Mouse (Mus musculus): ENCODE data around the gene Epha4.

The Epha4 gene

GRCm38 (mm10) chr1:77473446-77474376, 41.2 kb downstream of the Epha4 start:
- DNase-seq: no peak

DNA sequence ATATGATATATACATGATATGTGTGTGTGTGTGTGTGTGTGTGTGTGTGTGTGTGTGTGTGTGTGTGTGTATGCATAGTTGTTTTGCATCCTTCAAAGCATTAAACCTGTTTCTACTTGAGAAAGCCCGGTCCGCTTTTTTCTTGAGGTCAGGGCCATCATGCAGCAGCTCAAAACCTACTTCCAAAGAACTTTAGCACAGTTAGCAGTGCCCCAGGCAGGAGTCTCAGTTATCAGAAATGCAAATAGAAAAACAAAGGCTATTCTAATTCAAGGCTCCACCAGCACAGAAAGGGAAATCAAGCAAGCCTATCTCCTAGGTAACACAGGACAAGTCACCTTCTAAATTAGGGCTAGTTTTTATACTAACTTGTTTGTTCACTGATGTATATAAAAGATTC, 42.3 kb downstream of the Epha4 start:
- DNase-seq: no peak

DNA sequence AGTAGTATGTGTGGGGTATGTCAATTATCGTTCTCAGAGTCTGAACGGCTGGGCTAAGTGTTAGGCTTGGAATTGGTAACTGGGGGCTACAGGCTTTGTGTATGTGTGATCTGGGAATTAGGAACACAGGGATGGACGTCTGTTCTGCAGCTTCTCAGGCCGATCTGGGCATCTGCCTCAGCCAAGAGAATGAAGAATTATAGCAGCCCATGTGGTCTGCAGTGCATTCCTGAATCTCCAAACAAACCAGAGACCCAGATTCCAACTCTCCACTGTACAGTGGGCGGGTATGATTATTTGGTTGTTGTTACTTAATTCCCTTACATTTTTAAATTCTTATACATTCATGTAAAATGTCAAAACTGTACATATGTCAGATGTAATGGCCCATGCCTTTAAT, 43.4 kb downstream of the Epha4 start:
- no peak for DNase-seq

DNA sequence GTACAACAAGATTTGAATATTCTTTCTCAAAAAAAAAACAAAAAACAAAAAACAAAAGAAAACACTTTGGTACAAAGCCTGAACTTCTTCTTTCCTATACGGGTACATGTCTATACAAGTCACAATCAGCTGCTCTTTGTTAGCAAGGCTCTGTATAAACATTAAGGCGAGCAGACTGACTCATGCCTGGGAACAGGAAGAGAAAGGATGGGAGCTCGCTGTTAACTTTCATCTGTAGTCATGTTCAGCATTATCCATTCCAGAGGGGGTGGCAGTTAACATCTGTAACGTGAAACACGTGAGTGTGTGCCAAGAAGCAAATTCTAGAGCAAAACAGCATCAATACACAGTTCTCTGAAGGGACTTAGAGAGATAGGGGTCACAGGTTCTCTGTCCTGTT, 43.9 kb downstream of the Epha4 start:
- no peak for DNase-seq

- DNase-seq: no peak
Observed at GRCm38 (mm10) chr1:77468717-77469314, 46.1 kb downstream of the Epha4 start.

- DNase-seq: no peak
Observed at GRCm38 (mm10) chr1:77465524-77465923, 49.4 kb downstream of the Epha4 start.

- no peak for DNase-seq
Observed at GRCm38 (mm10) chr1:77464108-77464507, 50.8 kb downstream of the Epha4 start.

- DNase-seq: no peak
Observed at GRCm38 (mm10) chr1:77461877-77462615, 52.8 kb downstream of the Epha4 start.

DNA sequence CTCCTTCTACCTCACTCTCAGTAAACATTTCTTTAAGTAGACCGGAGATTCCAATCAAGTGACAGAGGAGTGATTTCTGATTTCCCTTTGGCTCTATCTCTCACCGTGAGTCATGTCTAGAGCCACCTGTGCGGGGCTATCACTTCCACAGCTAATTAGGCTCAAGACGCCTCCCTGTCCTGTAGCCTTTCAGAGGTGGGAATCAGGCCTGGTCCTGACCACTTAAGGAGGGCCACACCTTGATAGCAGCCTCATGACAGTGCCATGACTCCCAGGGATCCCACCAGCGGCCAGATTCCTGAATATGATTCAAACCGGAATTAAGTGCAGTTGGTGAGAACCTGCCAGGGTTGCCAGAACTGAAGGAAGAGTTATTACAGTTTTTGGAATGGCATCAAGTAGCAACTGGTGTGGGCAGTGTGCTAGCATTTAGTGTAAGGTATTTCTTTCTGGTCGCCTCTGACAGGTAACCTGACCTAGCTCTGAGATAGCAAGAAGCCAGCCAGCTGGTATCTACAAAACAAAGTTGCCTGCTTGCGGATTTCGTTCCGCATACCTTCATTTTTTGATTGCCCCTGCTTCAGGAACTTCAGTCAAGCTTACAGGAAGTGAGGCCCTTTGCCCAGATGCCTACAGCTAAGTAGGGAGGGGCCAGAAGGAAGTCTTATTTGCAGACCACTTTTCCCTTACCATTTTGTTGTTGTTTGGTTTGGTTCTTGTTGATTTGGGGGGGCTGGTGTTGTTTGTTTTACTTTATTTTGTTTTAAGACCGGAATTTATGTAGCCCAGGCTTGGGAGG, 53.9 kb downstream of the Epha4 start:
- DNase-seq: no peak

- DNase-seq: no peak
Observed at GRCm38 (mm10) chr1:77458751-77459385, 56.0 kb downstream of the Epha4 start.

- no peak for DNase-seq
Observed at GRCm38 (mm10) chr1:77457446-77457800, 57.5 kb downstream of the Epha4 start.

- DNase-seq: no peak
Observed at GRCm38 (mm10) chr1:77456695-77457445, 58.0 kb downstream of the Epha4 start.

- DNase-seq: no peak
Observed at GRCm38 (mm10) chr1:77453811-77454210, 61.1 kb downstream of the Epha4 start.

GRCm38 (mm10) chr1:77452721-77453120, 62.2 kb downstream of the Epha4 start:
- no peak for DNase-seq

DNA sequence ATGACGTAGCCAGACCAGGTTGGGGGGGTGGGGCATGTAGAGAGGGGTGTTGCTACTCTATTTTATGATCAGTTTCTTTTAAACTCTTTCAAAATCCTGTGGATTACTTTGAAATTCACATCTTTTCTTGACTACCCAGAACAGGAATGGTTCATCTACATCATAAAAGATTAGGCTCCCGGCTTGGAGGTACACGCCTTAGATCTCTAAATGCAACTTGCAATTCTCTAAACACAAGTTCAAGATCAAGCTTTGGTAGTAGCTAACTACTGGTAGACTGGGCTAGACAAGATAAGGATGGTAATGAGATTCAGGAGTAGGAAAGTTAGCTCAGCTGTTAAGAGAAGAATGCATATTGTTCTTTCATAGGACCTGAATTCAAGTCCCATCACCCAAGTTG, 63.3 kb downstream of the Epha4 start:
- DNase-seq: no peak

DNA sequence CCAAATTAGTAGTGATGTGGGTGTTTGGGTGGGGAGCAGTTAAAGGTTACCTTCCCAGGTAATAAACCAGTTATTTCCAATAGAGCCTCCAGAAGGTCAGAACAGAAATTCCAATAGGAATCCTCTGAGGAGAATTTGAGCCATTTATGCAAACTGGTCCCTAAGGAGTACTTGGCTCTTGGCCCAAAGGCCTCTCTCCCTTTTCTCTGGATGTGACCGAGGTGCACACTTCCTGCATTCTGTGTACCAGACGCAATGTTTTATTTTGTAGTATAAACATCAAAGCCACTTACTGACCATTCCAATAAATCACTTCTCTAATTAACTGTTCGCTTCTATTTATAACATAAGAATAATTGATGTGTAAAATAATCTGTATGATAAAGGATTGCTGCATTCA, 64.7 kb downstream of the Epha4 start:
- DNase-seq: no peak

GRCm38 (mm10) chr1:77447061-77447614, 67.8 kb downstream of the Epha4 start:
- DNase-seq: no peak

- DNase-seq: no peak
Observed at GRCm38 (mm10) chr1:77446438-77446837, 68.5 kb downstream of the Epha4 start.

GRCm38 (mm10) chr1:77444648-77445047, 70.2 kb downstream of the Epha4 start:
- DNase-seq: no peak

DNA sequence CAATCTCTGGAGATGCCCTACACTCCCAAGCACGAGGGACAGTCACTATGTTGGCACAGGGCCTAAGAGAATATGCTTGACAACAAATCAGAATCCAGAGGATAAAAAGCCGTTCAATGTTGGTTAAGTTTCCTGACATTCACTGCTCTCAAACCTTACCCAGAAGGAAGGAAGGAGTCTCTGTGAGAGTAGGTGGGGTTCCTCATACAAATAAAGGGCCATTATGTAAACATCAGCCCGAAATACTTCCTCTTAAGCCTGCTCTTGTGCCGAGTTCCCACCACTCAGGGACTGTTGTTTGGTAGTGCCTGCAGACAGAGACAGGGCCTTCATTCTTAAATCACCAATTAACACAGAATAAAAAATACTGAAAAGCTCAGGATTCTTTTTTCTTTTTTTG, 72.9 kb downstream of the Epha4 start:
- DNase-seq: no peak

DNA sequence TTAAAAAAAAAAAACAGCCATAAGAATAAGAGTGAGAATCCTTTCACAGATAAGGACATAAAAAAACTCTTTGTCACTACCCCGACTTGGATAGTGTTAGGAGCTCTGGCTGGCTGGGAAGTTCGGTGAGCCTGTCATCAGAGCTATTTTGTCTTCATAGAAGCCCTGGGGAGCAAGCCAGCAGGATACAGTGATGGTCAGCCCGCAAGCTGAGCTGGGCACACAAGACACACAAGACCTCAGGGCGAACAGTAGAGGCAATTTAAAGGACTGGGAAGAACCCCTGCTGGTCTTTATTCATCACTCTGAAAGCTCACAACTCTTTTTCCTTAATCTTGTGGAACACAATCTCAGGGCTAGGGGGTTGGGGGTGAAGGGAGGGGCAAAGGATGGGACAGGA, 73.5 kb downstream of the Epha4 start:
- no peak for DNase-seq
